Comparison of ENCODE assay signal across 18 mouse cellular contexts in the genomic region with DNA sequence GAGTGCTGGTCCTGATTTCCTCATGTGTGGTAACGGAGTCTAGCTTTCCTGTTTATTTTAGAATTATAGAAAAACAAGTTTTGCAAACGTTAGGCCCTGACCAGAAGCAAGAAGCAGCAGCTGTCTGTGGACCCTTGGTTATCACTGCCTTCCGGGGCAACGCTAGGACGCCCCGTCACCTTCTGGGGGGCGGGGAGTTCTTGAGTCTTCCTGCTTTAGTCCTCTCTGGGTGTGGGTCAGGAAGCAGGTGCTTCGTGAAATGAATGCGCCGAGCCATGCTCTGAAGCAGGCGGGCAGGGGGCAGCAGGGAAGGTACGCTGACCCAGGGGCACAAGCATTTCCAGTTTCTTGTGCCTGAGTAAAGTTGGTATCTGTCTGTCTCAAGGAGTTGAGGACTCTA.
DNase-seq lines count a peak whose midpoint lies in the region; ATAC-seq and TF ChIP-seq lines count a peak whose summit lies in the region.
"Had no signal": no experiment of that assay in that cellular context is flagged by ENCODE, and none has a peak within 500 bp of the region (broad histone marks: within the 10 kb centered on the region; RNA-seq: fewer than 3 reads in every experiment).

No protein-coding gene starts in this region.

- no peak overlapping the region for H3K4me3 ChIP-seq in liver, postnatal 0 days (ENCODE audit: low read depth, low read length)
- H3K4me3 ChIP-seq in intestine, embryonic 15.5 days (replicated peaks): no peak overlapping the region
- no peak overlapping the region for H3K4me3 ChIP-seq in stomach, postnatal 0 days (ENCODE audit: low read depth, low read length)
- no peak overlapping the region for H3K4me3 ChIP-seq in forebrain, embryonic 15.5 days
- no peak overlapping the region for H3K4me3 ChIP-seq in neural tube, embryonic 15.5 days (replicated peaks)
- H3K4me3 ChIP-seq: heart, embryonic 15.5 days; limb, embryonic 15.5 days; lung, embryonic 15.5 days had no signal

- 0 out of 2 replicates have a peak overlapping the region, but pooled peaks have one; percentile 5 for H3K27ac ChIP-seq in liver, postnatal 0 days (ENCODE audit: low read depth)
- H3K27ac ChIP-seq in intestine, embryonic 15.5 days: no peak overlapping the region
- no peak overlapping the region for H3K27ac ChIP-seq in stomach, postnatal 0 days (replicated peaks)
- no peak overlapping the region for H3K27ac ChIP-seq in forebrain, embryonic 15.5 days (replicated peaks)
- no peak overlapping the region for H3K27ac ChIP-seq in neural tube, embryonic 15.5 days (replicated peaks)
- H3K27ac ChIP-seq: heart, embryonic 15.5 days; limb, embryonic 15.5 days; lung, embryonic 15.5 days had no signal

- peaks cover 17% of the 10 kb centered on the region for H3K4me1 ChIP-seq in liver, postnatal 0 days (ENCODE audit: insufficient read depth)
- H3K4me1 ChIP-seq in intestine, embryonic 15.5 days (replicated peaks): peaks cover 10% of the 10 kb centered on the region
- no peaks in the 10 kb centered on the region for H3K4me1 ChIP-seq in stomach, postnatal 0 days (replicated peaks; ENCODE audit: control insufficient read depth, insufficient read depth)
- H3K4me1 ChIP-seq in forebrain, embryonic 15.5 days: peaks cover 40% of the 10 kb centered on the region
- H3K4me1 ChIP-seq in neural tube, embryonic 15.5 days: peaks cover 36% of the 10 kb centered on the region

- DNase-seq in liver, postnatal 0 days: no peak
- no peak for DNase-seq in liver
- peak; percentile 23 for DNase-seq in stomach, postnatal 0 days (ENCODE audit: low spot score)
- peak; percentile 41 to 61 for DNase-seq in thymus, postnatal 36 days
- DNase-seq: cerebellum, adult 18-20 months; cerebellum, postnatal 36 days; heart, adult 18-20 months; kidney, adult 8-10 months; kidney, postnatal 14 days had no signal

- no peak for ATAC-seq in liver, postnatal 0 days
- ATAC-seq in intestine, embryonic 15.5 days: no peak
- ATAC-seq in stomach, postnatal 0 days (ENCODE audit: low FRiP score, low TSS enrichment): no peak
- no peak for ATAC-seq in forebrain, embryonic 15.5 days (replicated peaks)
- ATAC-seq in neural tube, embryonic 15.5 days (ENCODE audit: low FRiP score): no peak
- ATAC-seq: hindbrain, embryonic 16.5 days had no signal

- TF ChIP-seq EP300 in liver, postnatal 0 days (IDR thresholded peaks at IDR 0.05; ENCODE audit: low read depth): no peak
- no peak for TF ChIP-seq EP300 in stomach, postnatal 0 days (optimal IDR thresholded peaks at IDR 0.05)

- no peak overlapping the region for H3K4me2 ChIP-seq in liver, postnatal 0 days (ENCODE audit: low read depth, low read length)
- peak overlapping the region; percentile 28 for H3K4me2 ChIP-seq in intestine, embryonic 15.5 days (replicated peaks)
- no peak overlapping the region for H3K4me2 ChIP-seq in stomach, postnatal 0 days (replicated peaks; ENCODE audit: low read depth)
- H3K4me2 ChIP-seq in forebrain, embryonic 15.5 days (replicated peaks): no peak overlapping the region
- H3K4me2 ChIP-seq in neural tube, embryonic 15.5 days: no peak overlapping the region
- H3K4me2 ChIP-seq: heart, embryonic 15.5 days; limb, embryonic 15.5 days; lung, embryonic 15.5 days; midbrain, embryonic 11.5 days had no signal

- WGBS in liver, postnatal 0 days (ENCODE audit: insufficient replicate concordance): 65% methylated on average over 12 of the region's 12 CpGs
- 63% methylated on average over 12 of the region's 12 CpGs for WGBS in intestine, embryonic 15.5 days
- WGBS in stomach, postnatal 0 days: 57% methylated on average over 12 of the region's 12 CpGs
- 90% methylated on average over 12 of the region's 12 CpGs for WGBS in forebrain, embryonic 15.5 days
- 84% methylated on average over 12 of the region's 12 CpGs for WGBS in neural tube, embryonic 15.5 days

- no peak overlapping the region for H3K9ac ChIP-seq in liver, postnatal 0 days (replicated peaks)
- no peak overlapping the region for H3K9ac ChIP-seq in intestine, embryonic 15.5 days
- H3K9ac ChIP-seq in stomach, postnatal 0 days (ENCODE audit: low read length): no peak overlapping the region
- H3K9ac ChIP-seq in forebrain, embryonic 15.5 days (replicated peaks): no peak overlapping the region
- H3K9ac ChIP-seq in neural tube, embryonic 15.5 days (replicated peaks): no peak overlapping the region
- H3K9ac ChIP-seq: heart, embryonic 15.5 days; limb, embryonic 15.5 days; lung, embryonic 15.5 days had no signal

- no peaks in the 10 kb centered on the region for H3K27me3 ChIP-seq in liver, postnatal 0 days (ENCODE audit: insufficient read depth, low read length)
- no peaks in the 10 kb centered on the region for H3K27me3 ChIP-seq in intestine, embryonic 15.5 days (replicated peaks)
- no peaks in the 10 kb centered on the region for H3K27me3 ChIP-seq in stomach, postnatal 0 days (ENCODE audit: control insufficient read depth, insufficient read depth, low read length)
- no peaks in the 10 kb centered on the region for H3K27me3 ChIP-seq in forebrain, embryonic 15.5 days
- no peaks in the 10 kb centered on the region for H3K27me3 ChIP-seq in neural tube, embryonic 15.5 days (replicated peaks)
- H3K27me3 ChIP-seq: CH12.LX; heart, embryonic 15.5 days; limb, embryonic 15.5 days; lung, embryonic 15.5 days had no signal

- no peak for TF ChIP-seq CTCF in liver, postnatal 0 days (IDR thresholded peaks at IDR 0.05; ENCODE audit: low read depth)
- no peak for TF ChIP-seq CTCF in stomach, postnatal 0 days (IDR thresholded peaks at IDR 0.05; ENCODE audit: low read depth)

- no peaks in the 10 kb centered on the region for H3K9me3 ChIP-seq in liver, postnatal 0 days (ENCODE audit: low read length)
- no peaks in the 10 kb centered on the region for H3K9me3 ChIP-seq in intestine, embryonic 15.5 days
- no peaks in the 10 kb centered on the region for H3K9me3 ChIP-seq in stomach, postnatal 0 days (ENCODE audit: control insufficient read depth, low read length)
- H3K9me3 ChIP-seq in forebrain, embryonic 15.5 days: no peaks in the 10 kb centered on the region
- no peaks in the 10 kb centered on the region for H3K9me3 ChIP-seq in neural tube, embryonic 15.5 days (replicated peaks)
- H3K9me3 ChIP-seq: heart, embryonic 15.5 days; limb, embryonic 15.5 days; lung, embryonic 15.5 days had no signal

- H3K36me3 ChIP-seq in liver, postnatal 0 days (replicated peaks; ENCODE audit: insufficient read depth, low read length): peaks cover 7% of the 10 kb centered on the region; the same call in 1 of the 2 replicates
- H3K36me3 ChIP-seq in intestine, embryonic 15.5 days: no peaks in the 10 kb centered on the region
- H3K36me3 ChIP-seq in stomach, postnatal 0 days (ENCODE audit: control insufficient read depth, insufficient read depth, low read length): no peaks in the 10 kb centered on the region
- H3K36me3 ChIP-seq in forebrain, embryonic 15.5 days: no peaks in the 10 kb centered on the region
- peaks cover 3% of the 10 kb centered on the region; the same call in 1 of the 2 replicates for H3K36me3 ChIP-seq in neural tube, embryonic 15.5 days

Comparison
In these comparisons a context has a peak if more than half of its experiments do, and no peak if none do; other contexts are left out.
1. DNase-seq: peak in stomach, postnatal 0 days (single experiment) and thymus, postnatal 36 days (2 of 2); none in liver, postnatal 0 days (single experiment) and liver (single experiment).